17 mouse cellular contexts compared by ENCODE assay signal in genomic region chr17:12571924-12572463, GRCm38 (mm10). TPM values are rescaled to one million over a fixed set of nuclear protein-coding genes. Genes with fewer than 3 reads are reported as not detected.
DNase-seq lines count a peak whose midpoint lies in the region; ATAC-seq lines count a peak whose summit lies in the region.
"Had no signal": no experiment of that assay in that cellular context is flagged by ENCODE, and none has a peak within 500 bp of the region (broad histone marks: within the 10 kb centered on the region; RNA-seq: fewer than 3 reads in every experiment).

No protein-coding gene starts in this region.

- no peaks in the 10 kb centered on the region; the same call in 1 of the 2 replicates for H3K27me3 ChIP-seq in heart, embryonic 11.5 days (ENCODE audit: control insufficient read depth, insufficient read depth, low read length)
- H3K27me3 ChIP-seq: embryonic facial prominence, embryonic 12.5 days; limb, embryonic 13.5 days had no signal

- no peaks in the 10 kb centered on the region for H3K36me3 ChIP-seq in heart, embryonic 11.5 days (ENCODE audit: control insufficient read depth, insufficient read depth, low read length)
- H3K36me3 ChIP-seq: embryonic facial prominence, embryonic 12.5 days; limb, embryonic 13.5 days had no signal

- ATAC-seq in heart, embryonic 11.5 days (replicated peaks; ENCODE audit: insufficient number of reproducible peaks, low FRiP score, low TSS enrichment) = no peak
- ATAC-seq: CD4-positive, CD25-positive, alpha-beta regulatory T cell, adult 4 months had no signal

- H3K4me2 ChIP-seq in heart, embryonic 11.5 days = no peak overlapping the region
- H3K4me2 ChIP-seq: embryonic facial prominence, embryonic 12.5 days; limb, embryonic 13.5 days had no signal

- peaks cover 11% of the 10 kb centered on the region for H3K4me1 ChIP-seq in heart, embryonic 11.5 days (ENCODE audit: control insufficient read depth, insufficient read depth, low read length)
- peaks cover 5% of the 10 kb centered on the region for H3K4me1 ChIP-seq in brown adipose tissue, adult 24 weeks (ENCODE audit: control insufficient read depth, insufficient read depth, insufficient read length, low read length)
- H3K4me1 ChIP-seq: embryonic facial prominence, embryonic 12.5 days; limb, embryonic 13.5 days had no signal

- peak; percentile 58 to 79 for DNase-seq in heart, adult 18-20 months
- DNase-seq in adipocyte (ENCODE audit: low spot score) = peak; percentile 27
- DNase-seq in heart, postnatal 4 days = peak; percentile 22
- no peak for DNase-seq in embryo, embryonic 10 days (ENCODE audit: low spot score)
- no peak for DNase-seq in right cerebral cortex, postnatal 4 days
- DNase-seq: cerebellum, postnatal 14 days; kidney, postnatal 4 days; midbrain, embryonic 14.5 days; thymus, postnatal 4 days had no signal

- H3K4me3 ChIP-seq in heart, embryonic 11.5 days (ENCODE audit: low read depth, low read length) = no peak overlapping the region
- H3K4me3 ChIP-seq in brown adipose tissue, adult 24 weeks (ENCODE audit: insufficient read depth, low read depth, low read length) = no peak overlapping the region
- H3K4me3 ChIP-seq: embryonic facial prominence, embryonic 12.5 days; limb, embryonic 13.5 days had no signal

- no peaks in the 10 kb centered on the region for H3K9me3 ChIP-seq in heart, embryonic 11.5 days (replicated peaks; ENCODE audit: control insufficient read depth, low read length)
- H3K9me3 ChIP-seq: embryonic facial prominence, embryonic 12.5 days; limb, embryonic 13.5 days had no signal

- 52% methylated on average over 9 of the region's 9 CpGs for WGBS in heart, embryonic 11.5 days (ENCODE audit: insufficient replicate concordance)

- H3K9ac ChIP-seq in heart, embryonic 11.5 days (ENCODE audit: low read depth, low read length) = no peak overlapping the region
- H3K9ac ChIP-seq: embryonic facial prominence, embryonic 12.5 days; limb, embryonic 13.5 days had no signal

- H3K27ac ChIP-seq in heart, embryonic 11.5 days (ENCODE audit: low read depth, low read length) = no peak overlapping the region
- peak overlapping the region; percentile 93 for H3K27ac ChIP-seq in brown adipose tissue, adult 24 weeks (replicated peaks; ENCODE audit: low read depth, low read length)
- H3K27ac ChIP-seq: embryonic facial prominence, embryonic 12.5 days; limb, embryonic 13.5 days had no signal

RNA-seq across cellular contexts. Expression of gene Slc22a2, which starts 11.9 kb away (rescaled TPM):
- not detected for total RNA-seq in heart, adult 18-20 months (2021)
- polyA plus RNA-seq in heart, embryonic 11.5 days (2014; fragmentation: Nextera tagmentation; extraction: Ambion mirVana) = not detected in 2 replicates
- 1.9 and 3.6 TPM in 2 replicates for polyA plus RNA-seq in brown adipose tissue, adult 24 weeks (2012; ENCODE audit: insufficient read depth, insufficient read length, missing spikeins)
- total RNA-seq in heart, postnatal 4 days (2021) = not detected
- total RNA-seq: hematopoietic stem cell, adult 5-6 weeks had no signal
- polyA plus RNA-seq: embryonic facial prominence, embryonic 12.5 days; limb, embryonic 13.5 days; liver, embryonic 16.5 days; small intestine, adult 2 months had no signal

Comparison
In these comparisons a context has a peak if more than half of its experiments do, and no peak if none do; other contexts are left out.
1. DNase-seq: peak in heart, adult 18-20 months (2 of 2), adipocyte (single experiment) and heart, postnatal 4 days (single experiment); none in embryo, embryonic 10 days (single experiment) and right cerebral cortex, postnatal 4 days (single experiment).